Mouse (Mus musculus) gastrocnemius, adult 2 months (tissue): ENCODE measurements around the gene Olfr295. TPM values are rescaled to one million over a fixed set of nuclear protein-coding genes. Genes with fewer than 3 reads are reported as not detected.

Experiments
- DNase-seq: peaks from one replicate; pipeline ENCODE4 v3.0.0; 2022
- H3K27ac ChIP-seq: fragments of 200-600 bp; 2 replicates; pipeline ENCODE4 v1.8.1; 2022; ENCODE audit warnings: mild to moderate bottlenecking
- H3K4me3 ChIP-seq: fragments of 200-600 bp; 2 replicates; pipeline ENCODE4 v1.8.1; 2022; ENCODE audit warnings: mild to moderate bottlenecking, moderate library complexity
- CTCF ChIP-seq: fragments of 200-600 bp; IDR thresholded peaks from 2 replicates; pipeline ENCODE4 v1.8.1; 2022; ENCODE audit warnings: antibody characterized with exemption, mild to moderate bottlenecking, moderate library complexity
- intact Hi-C: fragments of 180-260 bp; cut with DNase I; formaldehyde crosslinking; loops from one replicate; pipeline ENCODE4 v1.15.1; 2025
- long read RNA-seq, 2 experiments: library from polyadenylated mRNA; stranded (forward); transcript quantifications; one replicate each; pipeline ENCODE4 v2.0.0; 2021
- total RNA-seq, 2 experiments: library from RNA; stranded (reverse); gene quantifications; 2 replicates each; pipeline ENCODE4 v1.2.3; 2021

Olfr295 gene
- not detected for total RNA-seq
- long read RNA-seq, experiment 1 = 0 reads
- long read RNA-seq, experiment 2 = 0 reads

GRCm38 (mm10) chr7:86583562-86583961, at the start of gene Olfr295:
Olfr295 (plus strand) TSS chr7:86583862.
- intact Hi-C loops = no loop called here
- Histone ChIP-seq H3K27ac (no peak within 1 kb of the TSS), H3K4me3 (no peak within 1 kb of the TSS)
- DNase-seq = no peak
- TF ChIP-seq CTCF = no peak

- no peak for TF ChIP-seq CTCF
- intact Hi-C loops = no loop called here
- no peak for DNase-seq
- H3K4me3 ChIP-seq = no peak within 1 kb of the TSS
- no peak within 1 kb of the TSS for H3K27ac ChIP-seq
These were observed 32.9 kb downstream of the Olfr295 start, which contains the start of gene Olfr294 for GRCm38 (mm10) chr7:86616543-86616942. Olfr294 (minus strand) TSS chr7:86616643.

Other genes with a start within 250 kb of the Olfr295 start
- gene Olfr307, start 246.3 kb upstream of the Olfr295 start, total RNA-seq = not detected
- gene Olfr305, start 216.9 kb upstream of the Olfr295 start, total RNA-seq = not detected
- gene Olfr304, start 197.2 kb upstream of the Olfr295 start, total RNA-seq = not detected
- not detected for gene Olfr303, start 186.1 kb upstream of the Olfr295 start, total RNA-seq
- gene Olfr301, start 180.0 kb upstream of the Olfr295 start, total RNA-seq = not detected
- gene Olfr299, start 123.9 kb upstream of the Olfr295 start, total RNA-seq = not detected
- gene Olfr298, start 91.4 kb upstream of the Olfr295 start, total RNA-seq = not detected
- not detected for gene Olfr297, start 63.9 kb upstream of the Olfr295 start, total RNA-seq
- gene Olfr294, start 32.8 kb downstream of the Olfr295 start, total RNA-seq = not detected
- not detected for gene Olfr293, start 65.2 kb downstream of the Olfr295 start, total RNA-seq
- gene Olfr292, start 104.5 kb downstream of the Olfr295 start, total RNA-seq = not detected
- under 1 TPM; 0.11 to 0.18 TPM for gene Folh1, start 192.1 kb downstream of the Olfr295 start, total RNA-seq
- gene Vmn2r77, start 211.2 kb downstream of the Olfr295 start, total RNA-seq = not detected